Mouse (Mus musculus): ENCODE results near the gene Lfng. TPM values are rescaled to one million over a fixed set of nuclear protein-coding genes. Genes with fewer than 3 reads are reported as not detected.
A peak's percentile ranks its signal among the peaks of the same experiment; 100 is the strongest.

Gene Lfng
- total RNA-seq, 2 experiments from 2014 or later, result 17.6 to 21.3 TPM

GRCm38 (mm10) chr5:140612191-140612590 lies 5.1 kb downstream of the Lfng start:
- no peak for ATAC-seq (replicated peaks; ENCODE audit: low FRiP score, low TSS enrichment, poor library complexity, severe bottlenecking)

- no peak for ATAC-seq (replicated peaks; ENCODE audit: low FRiP score, low TSS enrichment, poor library complexity, severe bottlenecking)
These were observed 7.0 kb downstream of the Lfng start for GRCm38 (mm10) chr5:140614141-140614540.

GRCm38 (mm10) chr5:140614837-140615236 lies 7.7 kb downstream of the Lfng start:
- peak; percentile 65 for ATAC-seq (replicated peaks; ENCODE audit: low FRiP score, low TSS enrichment, poor library complexity, severe bottlenecking)

GRCm38 (mm10) chr5:140615321-140616109 lies 8.4 kb downstream of the Lfng start:
- no peak for ATAC-seq (replicated peaks; ENCODE audit: low FRiP score, low TSS enrichment, poor library complexity, severe bottlenecking)

- ATAC-seq (replicated peaks; ENCODE audit: low FRiP score, low TSS enrichment, poor library complexity, severe bottlenecking), result no peak
These were observed 9.0 kb downstream of the Lfng start for GRCm38 (mm10) chr5:140616110-140616503.

GRCm38 (mm10) chr5:140616691-140617090 lies 9.6 kb downstream of the Lfng start:
- no peak for ATAC-seq (replicated peaks; ENCODE audit: low FRiP score, low TSS enrichment, poor library complexity, severe bottlenecking)

GRCm38 (mm10) chr5:140617714-140618113 lies 10.6 kb downstream of the Lfng start:
- no peak for ATAC-seq (replicated peaks; ENCODE audit: low FRiP score, low TSS enrichment, poor library complexity, severe bottlenecking)

GRCm38 (mm10) chr5:140619151-140619771 lies 12.1 kb downstream of the Lfng start:
- ATAC-seq (replicated peaks; ENCODE audit: low FRiP score, low TSS enrichment, poor library complexity, severe bottlenecking), result peak; percentile 61

GRCm38 (mm10) chr5:140619895-140620736 lies 13.0 kb downstream of the Lfng start:
- ATAC-seq (replicated peaks; ENCODE audit: low FRiP score, low TSS enrichment, poor library complexity, severe bottlenecking), result no peak

GRCm38 (mm10) chr5:140621092-140621491 lies 14.0 kb downstream of the Lfng start:
- ATAC-seq (replicated peaks; ENCODE audit: low FRiP score, low TSS enrichment, poor library complexity, severe bottlenecking), result no peak

GRCm38 (mm10) chr5:140621517-140621916 lies 14.4 kb downstream of the Lfng start:
- ATAC-seq (replicated peaks; ENCODE audit: low FRiP score, low TSS enrichment, poor library complexity, severe bottlenecking), result no peak

GRCm38 (mm10) chr5:140622978-140623670 lies 16.0 kb downstream of the Lfng start:
- no peak for ATAC-seq (replicated peaks; ENCODE audit: low FRiP score, low TSS enrichment, poor library complexity, severe bottlenecking)

GRCm38 (mm10) chr5:140623791-140624190 lies 16.7 kb downstream of the Lfng start:
- no peak for ATAC-seq (replicated peaks; ENCODE audit: low FRiP score, low TSS enrichment, poor library complexity, severe bottlenecking)

- no peak for ATAC-seq (replicated peaks; ENCODE audit: low FRiP score, low TSS enrichment, poor library complexity, severe bottlenecking)
These were observed 17.1 kb downstream of the Lfng start for GRCm38 (mm10) chr5:140624238-140624637.

- ATAC-seq (replicated peaks; ENCODE audit: low FRiP score, low TSS enrichment, poor library complexity, severe bottlenecking), result no peak
These were observed 17.8 kb downstream of the Lfng start for GRCm38 (mm10) chr5:140624961-140625360.

- no peak for ATAC-seq (replicated peaks; ENCODE audit: low FRiP score, low TSS enrichment, poor library complexity, severe bottlenecking)
These were observed 20.5 kb downstream of the Lfng start for GRCm38 (mm10) chr5:140627580-140627979.

- peak; percentile 57 for ATAC-seq (replicated peaks; ENCODE audit: low FRiP score, low TSS enrichment, poor library complexity, severe bottlenecking)
These were observed 21.9 kb downstream of the Lfng start for GRCm38 (mm10) chr5:140628995-140629394.

GRCm38 (mm10) chr5:140633432-140633831 lies 26.3 kb downstream of the Lfng start:
- ATAC-seq (replicated peaks; ENCODE audit: low FRiP score, low TSS enrichment, poor library complexity, severe bottlenecking), result no peak
